Mouse (Mus musculus): ENCODE measurements around the gene Aup1. TPM values are rescaled to one million over a fixed set of nuclear protein-coding genes. Genes with fewer than 3 reads are reported as not detected.

The Aup1 gene
- total RNA-seq, 4 experiments from 2014 or later: 98.7 to 123 (median 111) TPM

DNA sequence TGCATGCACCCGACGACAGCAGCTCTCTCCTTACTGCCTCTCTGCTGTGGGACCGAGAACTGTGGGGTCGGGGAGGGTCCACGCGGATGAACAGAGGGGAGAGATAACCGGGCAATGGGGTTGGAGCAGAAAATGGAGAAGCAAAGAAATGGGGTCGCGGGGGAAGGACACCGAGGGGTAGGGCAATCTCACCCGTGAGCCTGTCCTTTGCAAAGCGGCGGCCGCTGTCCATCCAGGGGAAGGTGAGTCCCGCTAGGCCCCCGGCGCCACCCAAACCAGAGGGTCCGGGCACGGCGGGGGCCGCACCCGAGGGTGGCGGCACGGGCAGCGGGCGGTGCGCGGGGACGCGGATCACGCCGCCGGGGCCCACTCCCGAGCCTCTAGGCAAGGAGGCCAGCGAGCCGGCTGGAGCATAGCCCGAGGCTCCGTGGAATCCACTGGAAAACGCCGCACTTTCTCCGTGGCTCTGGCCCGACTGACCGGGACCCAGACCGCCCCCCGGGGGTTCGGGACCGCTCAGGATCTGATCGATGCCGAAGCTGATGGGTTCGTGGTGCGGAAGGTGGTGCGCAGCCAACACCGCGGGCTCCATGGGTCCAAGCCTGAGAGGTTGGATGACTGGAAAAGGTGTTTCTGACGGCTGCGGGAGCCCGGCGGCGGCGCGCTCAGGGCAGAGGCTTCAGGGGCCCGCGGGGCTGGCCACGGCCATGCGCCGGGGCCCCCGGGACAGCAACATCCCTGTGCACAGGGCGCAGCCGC is 15.3 kb downstream of the Aup1 start:
- DNase-seq (ENCODE audit: low spot score in 2 of 2): no peak

DNA sequence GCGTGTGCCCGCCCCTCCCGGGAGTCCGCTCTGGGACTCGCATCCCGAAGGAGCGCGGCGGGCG is 15.8 kb downstream of the Aup1 start, which contains the start of gene Tlx2:
TSS of gene Tlx2 (minus strand) at position 47 of the 64 bp plus-strand sequence.
- DNase-seq (ENCODE audit: low spot score in 2 of 2): no peak

DNA sequence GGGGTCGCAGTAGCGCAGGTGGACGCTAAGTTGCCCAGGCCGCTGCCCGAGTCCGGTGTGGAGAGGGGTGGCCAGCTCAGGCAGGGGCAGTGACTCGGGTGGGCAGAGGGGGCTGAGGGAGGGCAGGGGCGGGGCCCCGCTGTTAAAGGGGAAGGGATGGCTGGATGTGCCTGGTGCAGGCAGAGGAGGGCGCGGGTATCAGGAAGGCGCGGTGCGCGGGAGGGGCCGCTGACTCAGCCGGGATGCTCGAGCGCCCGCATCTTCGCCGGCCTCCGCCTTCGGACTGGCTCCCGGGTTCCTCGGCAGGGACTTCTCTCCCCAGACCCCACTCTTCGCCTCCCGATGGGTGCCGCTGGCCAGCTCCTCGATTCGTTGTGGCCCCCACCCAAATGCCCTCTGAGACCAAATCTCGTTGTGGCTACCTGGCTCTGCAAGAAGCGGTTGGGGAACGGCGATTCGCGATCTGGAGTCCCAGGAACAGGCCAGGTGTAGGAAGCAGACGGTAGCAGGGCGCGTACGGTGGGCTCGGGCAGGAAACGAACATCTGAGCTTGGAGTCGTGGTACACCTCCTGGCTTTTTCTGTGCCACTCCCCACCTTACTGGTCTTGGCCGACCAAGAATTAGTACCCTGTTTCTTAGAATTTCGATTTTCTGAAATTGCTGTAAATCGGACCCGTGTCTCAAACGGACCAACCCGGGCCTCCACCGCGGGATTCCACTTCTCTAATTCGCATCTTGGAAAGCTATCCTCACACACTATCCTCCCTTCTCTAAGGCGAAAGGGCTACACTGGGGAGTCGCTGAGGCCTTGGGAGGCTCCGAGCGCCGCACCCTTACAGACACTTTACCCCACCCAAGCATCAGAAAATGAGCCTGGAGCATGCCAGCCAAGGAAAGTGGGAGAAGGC is 16.2 kb downstream of the Aup1 start:
- peak in 1 of 2 experiments; percentile 43 for DNase-seq (ENCODE audit: low spot score in 2 of 2)

DNA sequence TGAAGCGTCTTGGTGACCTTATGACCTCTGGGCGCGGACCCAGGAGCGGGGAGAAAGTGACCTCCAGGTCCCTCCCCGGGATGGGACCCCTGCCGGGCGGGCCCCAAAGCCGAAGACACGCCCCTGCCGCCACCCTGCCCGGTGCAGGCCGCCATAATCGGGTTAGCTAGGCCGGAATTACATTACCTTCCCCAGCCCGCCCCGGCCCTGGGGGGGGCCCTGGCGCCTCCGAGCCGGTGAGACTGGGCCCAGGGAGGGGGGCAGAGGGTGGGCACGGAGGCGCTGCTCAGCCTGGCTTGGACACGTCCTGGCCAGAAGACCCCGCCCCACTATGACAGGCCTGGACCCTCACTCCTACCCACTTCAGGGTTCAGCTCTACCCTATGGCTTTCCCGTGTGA is 16.9 kb downstream of the Aup1 start:
- DNase-seq (ENCODE audit: low spot score in 2 of 2): no peak

DNA sequence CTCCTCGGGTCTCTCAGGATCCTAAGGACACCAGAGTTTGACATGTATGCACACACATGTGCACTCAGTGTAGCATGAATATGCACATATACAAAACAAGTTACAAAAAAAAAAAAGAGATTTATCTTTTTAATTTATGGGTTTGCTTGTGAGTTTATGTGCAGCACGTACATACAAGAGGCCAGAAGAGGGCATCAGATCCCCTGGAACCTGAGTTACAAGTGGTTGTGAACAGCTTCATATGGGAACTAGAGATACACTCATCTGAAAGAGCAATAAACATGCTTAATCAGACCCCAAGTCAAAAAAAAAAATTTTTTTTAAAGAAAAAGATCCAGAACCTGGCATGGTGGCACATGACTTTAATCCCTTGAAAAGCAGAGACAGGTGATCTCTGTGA is 20.7 kb downstream of the Aup1 start:
- DNase-seq (ENCODE audit: low spot score in 2 of 2): no peak

DNA sequence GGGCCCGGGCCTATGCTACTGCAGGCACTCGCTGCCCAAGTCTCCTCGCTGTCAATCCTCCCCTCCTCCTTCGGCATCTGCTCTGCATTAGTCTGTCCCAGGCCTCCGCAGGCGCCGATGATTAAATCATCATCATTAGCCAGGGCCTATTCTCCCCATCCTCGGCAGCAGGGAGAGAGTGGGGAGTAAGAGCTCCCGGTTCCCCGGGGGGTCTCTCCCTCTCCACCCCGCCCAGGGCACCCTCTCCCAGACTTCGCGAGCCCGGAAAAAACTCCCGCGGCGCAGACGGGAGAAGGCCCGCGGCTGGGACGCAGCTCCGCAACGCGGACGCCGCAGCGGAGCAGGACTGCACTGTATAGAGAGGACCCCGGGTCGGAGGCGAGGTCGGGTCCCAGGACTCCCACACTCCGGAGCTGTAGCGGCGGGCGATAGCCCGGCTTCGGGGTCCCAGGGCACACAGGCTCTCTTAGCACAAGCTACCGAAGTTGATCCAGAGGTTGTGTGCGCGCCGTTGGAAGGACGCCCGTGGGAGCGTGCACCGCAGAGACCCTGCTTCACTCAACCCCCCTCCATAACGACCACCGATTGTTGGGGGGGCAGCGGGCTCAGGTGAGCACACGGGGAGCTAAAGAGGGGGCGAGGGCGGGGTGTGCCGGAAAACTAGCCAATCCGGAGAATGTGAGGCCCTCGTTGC is 23.5 kb downstream of the Aup1 start, which contains the start of gene Pcgf1:
TSS of gene Pcgf1 (plus strand) at position 240 of the 694 bp plus-strand sequence.
- peak in 1 of 2 experiments; percentile 48 for DNase-seq (ENCODE audit: low spot score in 2 of 2)

DNA sequence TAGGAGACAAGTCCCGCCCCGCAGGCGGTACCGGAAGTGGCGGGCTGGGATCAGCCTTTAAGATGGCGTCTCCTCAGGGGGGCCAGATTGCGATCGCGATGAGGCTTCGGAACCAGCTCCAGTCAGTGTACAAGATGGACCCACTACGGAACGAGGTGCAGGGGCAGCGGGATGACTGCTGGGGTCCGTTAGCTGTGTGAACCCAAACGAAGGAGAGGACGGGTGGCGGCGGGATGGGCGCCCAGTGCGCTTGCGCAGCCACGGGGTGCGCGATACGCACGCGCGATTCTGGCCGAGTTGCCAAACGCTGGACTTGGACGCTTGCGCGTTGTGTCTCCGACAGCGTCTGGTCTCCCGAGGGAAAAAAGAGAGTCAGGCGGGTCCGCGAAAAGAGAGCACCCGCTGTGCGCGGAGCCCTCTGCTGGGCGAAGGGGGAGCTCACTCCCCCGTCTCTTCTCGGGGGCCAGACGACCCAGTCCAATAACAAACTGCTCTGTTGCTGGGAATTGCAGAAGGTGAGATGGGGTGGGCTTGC is 24.1 kb downstream of the Aup1 start:
- DNase-seq (ENCODE audit: low spot score in 2 of 2): peak; percentile 97 to 100

DNA sequence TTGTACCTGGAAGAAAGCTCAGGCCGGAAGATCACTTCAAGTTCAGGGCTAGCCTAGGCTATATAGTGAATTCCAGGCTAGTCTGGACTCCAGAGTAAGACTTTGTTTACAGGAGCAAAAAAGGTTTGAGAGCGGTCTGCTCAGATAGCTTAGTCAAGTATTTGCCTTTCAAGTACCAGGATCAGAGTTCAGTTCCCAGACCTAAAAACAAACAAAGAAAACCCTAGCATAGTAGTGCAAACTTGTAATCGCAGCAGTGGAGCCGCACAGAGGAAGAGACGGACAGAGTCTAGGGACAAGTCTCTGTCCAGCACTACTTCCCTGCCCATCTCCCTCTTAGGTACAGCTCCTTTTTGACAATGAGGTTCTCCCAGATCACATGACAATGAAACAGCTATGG is 25.9 kb downstream of the Aup1 start:
- no peak for DNase-seq (ENCODE audit: low spot score in 2 of 2)

DNA sequence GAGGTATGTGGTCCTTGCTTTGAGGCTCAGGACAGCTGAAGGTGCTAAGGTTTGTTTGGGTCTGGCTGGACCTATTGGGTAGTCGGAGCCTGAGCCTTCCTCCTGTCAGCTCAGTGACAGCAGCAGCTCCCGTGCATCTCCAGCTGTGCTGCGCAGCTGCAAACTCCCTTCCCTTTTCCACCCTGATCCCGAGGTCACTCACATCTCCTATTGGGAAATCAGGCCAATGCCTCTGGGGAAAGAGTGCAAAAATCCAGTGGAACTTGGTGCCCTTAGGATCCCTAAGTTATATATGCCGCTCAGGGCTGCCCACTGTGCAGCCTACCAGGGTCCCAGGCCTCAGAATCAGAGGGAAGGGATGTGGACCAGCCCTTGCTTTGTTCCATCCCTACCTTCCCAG is 29.2 kb downstream of the Aup1 start:
- no peak for DNase-seq (ENCODE audit: low spot score in 2 of 2)

DNA sequence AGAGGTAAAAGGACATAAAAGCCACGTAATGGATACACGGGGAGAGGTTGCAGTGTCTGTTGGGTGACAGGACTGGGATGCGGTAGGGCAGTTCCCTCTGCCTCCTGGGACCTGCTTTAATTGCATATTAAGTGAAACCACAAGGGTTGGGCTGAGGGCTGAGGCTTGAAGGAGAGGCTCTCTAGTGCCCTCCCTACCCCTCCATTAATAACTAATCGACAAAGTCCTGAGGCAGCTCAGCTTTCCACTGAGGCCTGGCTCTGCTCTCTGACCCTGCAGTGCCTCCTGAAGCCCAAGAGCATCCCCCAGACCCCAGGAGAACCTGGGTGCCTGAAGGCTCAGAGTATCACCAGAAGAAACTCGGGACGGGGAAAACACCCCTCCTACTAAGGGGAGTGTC is 30.2 kb downstream of the Aup1 start:
- no peak for DNase-seq (ENCODE audit: low spot score in 2 of 2)

DNA sequence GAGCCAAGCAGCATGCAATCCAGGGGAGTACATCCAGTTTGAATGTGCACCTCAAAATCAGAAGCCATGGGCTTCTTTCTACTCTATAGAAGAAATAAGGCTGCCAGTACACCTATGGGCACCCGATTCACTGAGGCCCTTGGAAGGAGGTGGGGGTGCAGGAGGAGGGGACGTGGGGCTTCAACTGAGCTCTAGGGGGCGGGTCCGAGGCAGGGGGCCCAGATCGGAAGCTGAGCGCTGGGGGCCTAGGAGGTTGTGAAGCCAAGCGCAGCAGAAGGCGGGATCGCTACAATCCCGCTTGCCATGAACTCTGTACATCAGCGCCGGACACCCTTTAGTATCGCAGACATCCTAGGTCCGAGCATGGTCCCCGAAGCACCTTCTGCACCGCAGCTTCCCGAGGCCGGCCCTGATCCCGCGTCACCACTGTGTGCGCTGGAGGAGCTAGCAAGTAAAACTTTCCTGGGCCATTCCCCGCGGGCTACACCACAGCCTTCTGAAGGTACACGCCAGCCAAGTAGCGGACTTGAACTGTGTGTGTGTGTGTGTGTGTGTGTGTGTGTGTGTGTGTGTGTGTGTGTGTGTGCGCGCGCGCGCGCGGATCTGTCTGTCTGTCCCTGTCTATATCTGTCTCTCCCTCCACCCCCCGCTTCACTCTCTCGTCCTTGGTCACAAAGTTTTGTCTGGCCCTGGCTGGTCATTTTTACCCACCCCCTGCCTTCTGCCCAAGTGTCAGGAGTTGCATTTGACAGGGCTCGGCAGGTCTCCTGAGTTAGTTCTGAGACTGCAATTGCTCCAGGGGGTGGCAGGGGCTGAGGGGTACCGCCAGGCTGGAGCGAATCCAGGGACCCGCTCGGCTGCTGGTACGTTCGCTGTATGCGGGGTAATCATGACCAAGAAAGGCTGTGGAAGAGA is 32.1 kb downstream of the Aup1 start, which contains the start of gene Lbx2:
TSS of gene Lbx2 (plus strand) at position 247 of the 915 bp plus-strand sequence.
- no peak for DNase-seq (ENCODE audit: low spot score in 2 of 2)

DNA sequence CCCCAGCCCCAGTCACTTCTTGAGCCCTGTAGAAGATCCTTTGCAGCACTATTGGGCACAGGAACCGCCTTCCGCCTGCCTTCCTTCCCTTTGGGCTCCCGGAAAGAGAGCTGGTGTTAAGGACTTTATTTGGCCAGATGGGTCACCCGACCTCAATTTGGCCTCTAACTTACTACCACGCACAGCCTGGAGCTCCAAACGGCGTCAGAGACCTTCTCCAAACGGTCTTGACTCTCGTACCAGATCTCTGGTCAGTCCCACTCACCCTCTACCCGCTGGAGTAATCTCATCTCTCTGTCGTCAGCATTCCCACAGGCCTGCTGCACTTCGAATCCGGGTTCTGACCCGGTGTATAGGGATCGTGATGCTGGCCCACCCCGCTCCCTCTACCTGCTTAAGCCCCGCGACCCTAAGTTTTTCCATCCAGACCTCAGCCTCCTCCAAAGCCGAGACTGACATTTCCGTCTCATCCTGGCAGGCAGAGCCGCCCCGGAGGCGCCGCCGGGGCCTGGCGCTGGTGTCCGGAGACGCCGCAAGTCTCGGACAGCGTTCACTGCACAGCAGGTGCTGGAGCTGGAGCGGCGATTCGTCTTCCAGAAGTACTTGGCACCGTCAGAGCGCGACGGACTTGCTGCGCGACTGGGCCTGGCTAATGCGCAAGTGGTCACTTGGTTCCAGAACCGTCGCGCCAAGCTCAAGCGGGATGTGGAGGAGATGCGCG is 33.0 kb downstream of the Aup1 start:
- no peak for DNase-seq (ENCODE audit: low spot score in 2 of 2)

DNA sequence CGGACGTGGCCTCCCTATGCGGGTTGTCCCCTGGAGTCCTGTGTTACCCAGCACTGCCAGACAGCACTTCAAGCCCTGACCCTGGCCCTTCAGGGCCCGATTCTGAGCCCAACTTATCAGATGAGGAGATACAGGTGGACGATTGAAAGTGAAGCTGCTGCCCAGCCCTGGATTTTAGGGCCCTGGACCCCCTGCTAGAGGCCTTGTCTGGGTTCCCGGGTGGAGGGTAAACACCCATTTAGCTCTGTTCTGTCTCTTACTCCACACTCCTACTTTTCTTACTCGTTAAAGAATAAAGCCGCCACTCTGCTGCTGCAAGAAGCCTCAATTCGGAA is 33.6 kb downstream of the Aup1 start:
- no peak for DNase-seq (ENCODE audit: low spot score in 2 of 2)

DNA sequence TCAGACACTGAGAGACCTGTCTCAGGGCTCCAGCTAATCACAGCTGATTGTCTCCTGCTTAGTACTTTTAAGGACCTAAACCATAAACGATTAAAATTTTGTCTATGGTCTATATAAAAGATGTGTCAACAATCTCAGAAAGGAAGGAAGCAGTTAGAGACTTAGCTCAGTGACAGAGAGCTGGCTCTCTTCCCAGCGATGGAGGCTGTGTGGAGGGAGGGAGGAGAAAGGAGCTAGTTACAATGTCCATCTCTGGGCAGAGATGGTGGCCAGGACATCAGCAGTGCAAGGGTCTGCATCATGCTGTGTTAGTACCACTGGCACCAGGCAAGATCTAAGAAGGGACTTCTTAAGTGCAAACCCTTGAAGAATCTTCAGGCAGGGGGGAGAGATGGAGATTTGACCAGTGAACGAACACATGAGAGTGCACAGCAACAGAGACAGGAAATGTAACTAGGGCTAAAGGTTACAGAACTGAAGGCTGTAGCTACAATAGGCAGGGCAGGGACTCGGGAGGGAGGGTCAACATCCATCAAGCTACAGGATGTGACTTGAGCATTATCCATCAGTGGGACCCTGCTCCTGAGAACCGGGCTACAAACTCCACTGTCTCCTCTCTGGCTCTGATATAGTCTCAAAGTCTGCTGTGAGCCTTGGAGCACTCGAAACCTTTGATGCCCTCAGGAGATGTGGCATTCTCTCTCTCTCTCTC is 38.3 kb downstream of the Aup1 start:
- DNase-seq (ENCODE audit: low spot score in 2 of 2): no peak

DNA sequence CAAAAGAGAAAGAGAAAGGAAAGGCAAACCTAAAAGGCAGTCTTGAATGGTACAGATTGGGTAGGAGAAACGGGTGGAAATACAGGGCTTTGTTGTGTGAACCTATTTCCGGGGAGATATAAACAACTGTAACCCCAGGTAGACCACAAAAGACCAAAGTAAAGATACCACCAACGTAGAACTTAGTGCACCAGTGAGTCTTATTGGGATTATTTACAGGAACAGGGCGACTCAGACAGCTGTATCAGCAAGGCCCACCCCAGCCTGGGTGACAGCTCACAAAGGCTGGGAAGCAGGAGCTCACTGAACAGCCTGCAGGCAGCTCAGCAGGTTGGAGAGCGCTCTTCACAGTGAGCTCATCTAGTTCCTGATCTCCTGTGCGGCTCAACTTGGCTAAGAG is 41.6 kb downstream of the Aup1 start:
- no peak for DNase-seq (ENCODE audit: low spot score in 2 of 2)

DNA sequence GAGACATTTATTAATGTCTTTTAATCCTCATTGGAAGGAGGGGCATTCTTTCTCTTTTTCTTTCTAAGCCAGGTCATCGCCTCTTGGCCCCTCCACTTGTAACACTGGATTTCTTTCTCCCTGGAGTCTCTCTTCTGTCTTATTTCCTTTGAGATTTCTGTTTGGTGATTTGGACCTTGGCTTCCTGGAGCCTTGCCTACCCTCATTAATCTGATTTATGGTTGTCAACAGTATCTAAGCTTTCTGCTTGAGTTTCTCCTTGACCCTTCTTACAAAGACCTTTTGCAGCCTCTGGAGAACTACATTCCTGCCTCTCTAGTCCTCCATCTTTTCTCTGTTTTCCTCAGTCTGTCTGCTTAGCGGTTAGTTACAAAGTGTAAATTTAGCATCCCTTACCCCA is 44.1 kb downstream of the Aup1 start:
- no peak for DNase-seq (ENCODE audit: low spot score in 2 of 2)

DNA sequence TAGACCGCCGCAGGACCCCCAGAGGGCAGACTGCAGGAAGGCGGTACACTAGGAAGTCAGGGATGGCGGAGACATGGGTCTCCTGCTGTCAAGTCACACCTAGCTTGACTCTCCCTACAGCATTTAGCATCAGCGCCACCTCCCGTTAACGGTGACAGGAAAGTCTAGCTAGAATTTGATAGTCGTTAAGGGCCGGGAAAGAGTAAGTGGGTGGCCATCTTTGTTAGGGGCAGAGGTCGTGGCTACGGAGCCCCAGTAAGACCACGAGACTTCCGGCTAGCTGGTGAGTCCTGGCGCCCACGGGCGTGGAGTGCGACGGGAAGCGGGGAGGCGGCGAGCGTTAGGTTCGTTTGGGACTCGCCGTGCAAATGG is 47.0 kb downstream of the Aup1 start, which contains the start of the genes Ccdc142 and Gm42688:
TSS of gene Ccdc142 (plus strand) at position 286 of the 372 bp plus-strand sequence.
TSS of gene Gm42688 (plus strand) at position 302 of the 372 bp plus-strand sequence.
- peak; percentile 80 to 91 for DNase-seq (ENCODE audit: low spot score in 2 of 2)

DNA sequence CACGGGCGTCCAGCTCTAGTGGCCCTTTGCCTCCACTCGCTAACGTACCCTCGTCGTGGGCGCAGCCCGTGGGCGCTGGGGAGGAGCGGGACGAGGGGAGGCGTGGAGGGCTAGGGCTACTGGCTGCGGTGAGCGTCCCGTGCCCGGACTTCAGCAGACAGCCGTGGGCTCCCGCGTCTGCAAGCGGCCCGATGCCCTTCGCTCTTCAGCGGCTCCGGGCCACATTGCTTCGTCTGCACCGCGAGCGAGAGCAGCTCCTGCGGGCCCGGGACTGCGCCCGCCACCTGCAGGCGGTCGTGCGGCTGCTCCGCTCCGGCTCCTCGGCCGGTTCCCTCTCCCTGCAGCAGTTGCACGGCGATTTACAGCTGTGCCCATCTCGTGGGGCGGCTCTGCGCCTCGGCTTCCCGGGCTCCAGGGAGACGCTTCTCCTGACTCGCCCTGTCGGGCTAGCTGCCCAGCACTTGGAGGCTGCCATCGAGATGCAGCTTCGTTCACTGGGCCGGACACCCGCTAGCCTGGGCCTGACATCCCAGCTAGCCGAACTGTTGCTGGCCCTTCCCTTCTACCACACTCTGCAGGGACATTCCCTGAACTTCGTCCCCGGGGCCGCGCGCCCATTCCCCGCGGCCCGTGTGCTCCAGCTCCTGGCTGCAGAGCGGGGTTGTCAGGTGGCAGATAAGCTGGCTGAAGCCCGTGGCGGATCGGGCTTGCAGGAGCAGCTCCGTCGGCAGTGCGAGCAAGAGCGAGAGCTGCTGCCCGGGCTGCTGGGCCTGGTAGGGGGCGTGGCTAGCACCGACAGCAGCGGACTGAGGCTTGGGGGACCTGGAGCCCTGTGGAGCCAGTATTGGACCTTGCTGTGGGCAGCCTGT is 47.6 kb downstream of the Aup1 start:
- DNase-seq (ENCODE audit: low spot score in 2 of 2): peak in 1 of 2 experiments; percentile 48

Measured in left cerebral cortex, adult 8-10 months (tissue).